Mouse (Mus musculus) MEL-GATA-1-ER (cell line): ENCODE data around the gene Fbxo30.
"Not testable (repeated sequence)": the region's sequence is repeated elsewhere in the genome, so short reads cannot be mapped to it uniquely, and the experiment has no call there.

Source experiments
- DNase-seq: peaks from one replicate; pipeline ENCODE4 v3.0.0-alpha.2; 2012; ENCODE audit warnings: low read depth; ENCODE audit errors: extremely low read depth

The Fbxo30 gene

GRCm38 (mm10) chr10:11280578-11281463, at the start of gene Fbxo30:
Fbxo30 (plus strand) TSS chr10:11281330.
- peak; percentile 59 for DNase-seq

- no peak for DNase-seq
These were observed 47.9 kb upstream of the Fbxo30 start for GRCm38 (mm10) chr10:11233208-11233607.

GRCm38 (mm10) chr10:11242988-11243387, 38.1 kb upstream of the Fbxo30 start:
- not testable (repeated sequence) for DNase-seq

GRCm38 (mm10) chr10:11248210-11248609, 32.9 kb upstream of the Fbxo30 start:
- DNase-seq = no peak

- no peak for DNase-seq
These were observed 30.7 kb upstream of the Fbxo30 start for GRCm38 (mm10) chr10:11250247-11250997.

- DNase-seq = not testable (repeated sequence)
These were observed 27.5 kb upstream of the Fbxo30 start for GRCm38 (mm10) chr10:11253581-11253980.

- DNase-seq = no peak
These were observed 21.0 kb upstream of the Fbxo30 start for GRCm38 (mm10) chr10:11260119-11260518.

GRCm38 (mm10) chr10:11262292-11262691, 18.8 kb upstream of the Fbxo30 start:
- DNase-seq = not testable (repeated sequence)

GRCm38 (mm10) chr10:11263795-11264194, 17.3 kb upstream of the Fbxo30 start:
- DNase-seq = not testable (repeated sequence)

- no peak for DNase-seq
These were observed 12.0 kb upstream of the Fbxo30 start for GRCm38 (mm10) chr10:11269165-11269564.

GRCm38 (mm10) chr10:11274431-11274830, 6.7 kb upstream of the Fbxo30 start:
- DNase-seq = no peak

- DNase-seq = peak; percentile 26
These were observed 924 bp upstream of the Fbxo30 start for GRCm38 (mm10) chr10:11280235-11280577.

GRCm38 (mm10) chr10:11281498-11282305, 572 bp downstream of the Fbxo30 start:
- peak; percentile 19 for DNase-seq

GRCm38 (mm10) chr10:11282306-11282631, 1.1 kb downstream of the Fbxo30 start:
- DNase-seq = peak; percentile 58

- no peak for DNase-seq
These were observed 17.3 kb downstream of the Fbxo30 start for GRCm38 (mm10) chr10:11298418-11298817.

- peak; percentile 10 for DNase-seq
These were observed 24.4 kb downstream of the Fbxo30 start for GRCm38 (mm10) chr10:11305365-11306053.

- DNase-seq = no peak
These were observed 24.9 kb downstream of the Fbxo30 start for GRCm38 (mm10) chr10:11306054-11306367.

- DNase-seq = no peak
These were observed 28.7 kb downstream of the Fbxo30 start for GRCm38 (mm10) chr10:11309866-11310265.

GRCm38 (mm10) chr10:11310481-11310880, 29.4 kb downstream of the Fbxo30 start:
- no peak for DNase-seq

- not testable (repeated sequence) for DNase-seq
These were observed 36.8 kb downstream of the Fbxo30 start for GRCm38 (mm10) chr10:11317856-11318454.

GRCm38 (mm10) chr10:11319446-11319970, 38.4 kb downstream of the Fbxo30 start:
- no peak for DNase-seq
